In the genomic region with DNA sequence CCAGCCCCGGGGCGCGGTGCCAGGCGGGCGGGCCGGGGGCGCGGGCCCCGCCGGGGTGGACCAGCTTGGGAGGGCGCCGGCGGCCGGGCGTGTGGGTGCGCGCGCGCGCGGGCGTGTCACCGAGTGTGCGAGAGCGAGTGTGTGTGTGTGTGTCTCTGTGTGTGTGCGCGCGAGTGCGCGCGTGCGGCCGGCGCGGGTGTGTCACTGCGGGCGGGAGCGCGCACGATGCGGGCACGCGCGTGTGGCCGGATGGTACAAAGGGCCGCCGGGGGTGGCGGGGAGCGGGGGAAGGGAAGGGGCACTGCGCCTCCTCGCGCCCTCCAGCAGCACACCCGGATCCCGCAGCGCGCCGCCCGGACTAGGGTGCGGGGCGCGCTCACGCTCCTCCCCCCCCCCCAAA, we compare ENCODE assay signal across 8 mouse cellular contexts. TPM values are rescaled to one million over a fixed set of nuclear protein-coding genes. Genes with fewer than 3 reads are reported as not detected.
DNase-seq lines count a peak whose midpoint lies in the region; ATAC-seq and TF ChIP-seq lines count a peak whose summit lies in the region.

No protein-coding gene starts in this region.

- H3K4me1 ChIP-seq in megakaryocyte, embryonic 14.5 days = peaks cover 19% of the 10 kb centered on the region
- 0 out of 2 replicates have a peak, but pooled peaks cover 8% of the 10 kb centered on the region for H3K4me1 ChIP-seq in lung, embryonic 14.5 days (ENCODE audit: insufficient read depth)

- DNase-seq in cerebellum, postnatal 4 days (ENCODE audit: low spot score in 2 of 2) = peak; percentile 72 to 90
- peak; percentile 44 to 53 for DNase-seq in heart, postnatal 14 days
- DNase-seq in layer of hippocampus, adult 9-11 months = peak; percentile 85
- peak; percentile 71 for DNase-seq in lung, embryonic 14.5 days
- DNase-seq in right cerebral cortex, adult 18-20 months = peak; percentile 83
- DNase-seq in gastrocnemius, postnatal 36 days = no peak

- peaks cover 99% of the 10 kb centered on the region for H3K27me3 ChIP-seq in megakaryocyte, embryonic 14.5 days (replicated peaks)
- H3K27me3 ChIP-seq in lung, embryonic 14.5 days (ENCODE audit: insufficient read depth, low read length) = peaks cover 51% of the 10 kb centered on the region

- no peaks in the 10 kb centered on the region for H3K36me3 ChIP-seq in megakaryocyte, embryonic 14.5 days (replicated peaks; ENCODE audit: low read length)
- no peaks in the 10 kb centered on the region for H3K36me3 ChIP-seq in lung, embryonic 14.5 days (ENCODE audit: insufficient read depth)

- ATAC-seq in megakaryocyte, adult 5-6 weeks (ENCODE audit: poor library complexity, severe bottlenecking) = no peak
- ATAC-seq in lung, embryonic 14.5 days (ENCODE audit: insufficient read depth) = 0 out of 2 replicates have a peak, but pooled peaks have one; percentile 13

- H3K9ac ChIP-seq in lung, embryonic 14.5 days = peak overlapping the region; percentile 60

- H3K9me3 ChIP-seq in megakaryocyte, embryonic 14.5 days = no peaks in the 10 kb centered on the region
- H3K9me3 ChIP-seq in lung, embryonic 14.5 days (ENCODE audit: low read depth, low read length) = no peaks in the 10 kb centered on the region

- H3K27ac ChIP-seq in lung, embryonic 14.5 days (ENCODE audit: low read depth) = 0 out of 2 replicates have a peak overlapping the region, but pooled peaks have one; percentile 16

- intact Hi-C loops in heart, postnatal 14 days (cut with DNase I) = loop anchor here (5.0 kb wide), 2 partner anchors 43 to 47 kb away; no protein-coding TSS in a partner anchor
- intact Hi-C loops in gastrocnemius, postnatal 36 days (cut with DNase I) = loop anchor here (5.0 kb wide), 2 partner anchors 47 to 83 kb away; no protein-coding TSS in a partner anchor

- TF ChIP-seq CTCF in lung, embryonic 14.5 days (IDR thresholded peaks at IDR 0.05; ENCODE audit: low read depth) = no peak

- H3K4me3 ChIP-seq in megakaryocyte, embryonic 14.5 days (replicated peaks) = peak overlapping the region; percentile 91
- H3K4me3 ChIP-seq in lung, embryonic 14.5 days (ENCODE audit: low read depth, low read length) = peak overlapping the region; percentile 60

- H3K4me2 ChIP-seq in lung, embryonic 14.5 days = peak overlapping the region; percentile 98

- under 1% methylated on average over 42 of the region's 62 CpGs for WGBS in lung, embryonic 14.5 days

RNA-seq across cellular contexts. Expression of a gene that starts 0.9 kb away (rescaled TPM):
- polyA plus RNA-seq in megakaryocyte, embryonic 14.5 days (2012; ENCODE audit: insufficient read depth, low replicate concordance) = 0.03 TPM in 1 of 2 replicates, not detected in the other
- not detected in 2 replicates for total RNA-seq in megakaryocyte, adult 5-6 weeks (2015)
- not detected in 2 replicates for total RNA-seq in megakaryocyte, adult 5-6 weeks (2017)
- total RNA-seq in heart, postnatal 14 days (2021) = under 1 TPM; 0.29 to 0.34 TPM
- 0.68 and 0.70 TPM in 2 replicates for polyA plus RNA-seq in lung, embryonic 14.5 days (2014; fragmentation: Nextera tagmentation; extraction: Ambion mirVana)
- under 1 TPM; 0.59 to 0.72 TPM for total RNA-seq in gastrocnemius, postnatal 36 days (2021)

RNA-seq across cellular contexts. Expression of a gene that starts 54.4 kb away (rescaled TPM):
- 44.1 and 83.5 TPM in 2 replicates for polyA plus RNA-seq in megakaryocyte, embryonic 14.5 days (2012; ENCODE audit: insufficient read depth, low replicate concordance)
- total RNA-seq in megakaryocyte, adult 5-6 weeks (2015) = 0.18 and 1.2 TPM in 2 replicates
- total RNA-seq in megakaryocyte, adult 5-6 weeks (2017) = 0.40 TPM in 1 of 2 replicates, not detected in the other
- total RNA-seq in heart, postnatal 14 days (2021) = 1 to 10 TPM in 1 of 2 experiments, under 1 TPM in 1; 0.93 to 1.2 TPM
- polyA plus RNA-seq in lung, embryonic 14.5 days (2014; fragmentation: Nextera tagmentation; extraction: Ambion mirVana) = 6.1 and 7.4 TPM in 2 replicates
- total RNA-seq in gastrocnemius, postnatal 36 days (2021) = 1 to 10 TPM in 1 of 2 experiments, under 1 TPM in 1; 0.91 to 1.2 TPM

Comparison
In these comparisons a context has a peak if more than half of its experiments do, and no peak if none do; other contexts are left out.
1. DNase-seq: peak in cerebellum, postnatal 4 days (2 of 2), heart, postnatal 14 days (2 of 2), layer of hippocampus, adult 9-11 months (single experiment), lung, embryonic 14.5 days (single experiment) and right cerebral cortex, adult 18-20 months (single experiment); none in gastrocnemius, postnatal 36 days (0 of 2).